Mouse (Mus musculus) gastrocnemius, postnatal 14 days (tissue): ENCODE measurements around the gene A930017K11Rik. TPM values are rescaled to one million over a fixed set of nuclear protein-coding genes. Genes with fewer than 3 reads are reported as not detected.

Experiments used
- DNase-seq: peaks from one replicate; pipeline ENCODE4 v3.0.0; 2021; ENCODE audit warnings: mixed read lengths
- intact Hi-C: fragments of 180-260 bp; cut with DNase I; formaldehyde crosslinking; loops from one replicate; pipeline ENCODE4 v1.15.1; 2025; ENCODE audit warnings: low total_unique reads
- long read RNA-seq, 2 experiments: library from polyadenylated mRNA; stranded (forward); transcript quantifications; one replicate each; pipeline ENCODE4 v2.0.0; 2021
- total RNA-seq, 2 experiments: library from RNA; stranded (reverse); gene quantifications; 2 replicates each; pipeline ENCODE4 v1.2.3; 2021

The A930017K11Rik gene
- total RNA-seq: not detected
- long read RNA-seq, experiment 1: 0 reads
- long read RNA-seq, experiment 2: 0 reads

DNA sequence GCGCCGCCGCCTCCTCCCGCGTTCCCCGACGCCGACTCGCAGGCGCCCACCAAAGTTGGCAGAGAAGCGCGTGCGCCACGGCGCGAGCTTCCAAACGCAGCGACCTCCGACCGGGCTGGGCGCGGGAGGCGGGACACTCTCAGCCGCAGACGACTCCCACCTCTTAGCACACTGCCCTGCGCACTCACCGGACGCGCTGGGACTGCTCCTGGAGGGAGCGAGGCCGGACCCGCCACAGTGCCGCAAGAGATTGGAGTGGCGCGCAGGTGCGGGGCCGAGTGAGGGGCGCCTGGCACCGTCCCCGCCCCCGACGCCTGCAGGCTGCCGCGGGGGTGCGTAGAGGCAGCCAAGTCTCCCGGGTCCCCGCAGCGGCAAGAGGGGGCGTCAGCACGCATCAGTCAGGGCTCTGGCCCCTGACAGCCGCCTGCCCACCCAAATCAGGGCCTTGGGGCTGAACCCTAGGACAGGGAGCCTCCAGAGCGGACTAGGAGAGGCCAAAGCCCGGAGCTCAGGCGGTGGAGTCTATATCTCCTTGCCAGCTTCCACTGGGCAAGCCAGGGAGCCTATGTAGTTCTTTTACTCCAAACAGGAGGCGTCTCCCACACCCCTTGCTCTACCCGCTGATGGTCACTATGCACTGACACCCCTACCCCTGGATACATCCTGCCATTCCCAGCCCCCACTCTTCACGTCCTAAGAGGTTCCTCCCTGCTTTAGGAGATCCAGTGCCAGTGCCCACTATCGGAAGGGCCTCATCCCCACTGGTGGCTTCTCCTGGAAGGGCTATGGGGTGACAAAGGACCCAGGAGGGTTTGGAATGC is at the start of gene A930017K11Rik:
TSS of gene A930017K11Rik (minus strand) at position 763 of the 821 bp plus-strand sequence.
- intact Hi-C loops: no loop called here
- DNase-seq: no peak

DNA sequence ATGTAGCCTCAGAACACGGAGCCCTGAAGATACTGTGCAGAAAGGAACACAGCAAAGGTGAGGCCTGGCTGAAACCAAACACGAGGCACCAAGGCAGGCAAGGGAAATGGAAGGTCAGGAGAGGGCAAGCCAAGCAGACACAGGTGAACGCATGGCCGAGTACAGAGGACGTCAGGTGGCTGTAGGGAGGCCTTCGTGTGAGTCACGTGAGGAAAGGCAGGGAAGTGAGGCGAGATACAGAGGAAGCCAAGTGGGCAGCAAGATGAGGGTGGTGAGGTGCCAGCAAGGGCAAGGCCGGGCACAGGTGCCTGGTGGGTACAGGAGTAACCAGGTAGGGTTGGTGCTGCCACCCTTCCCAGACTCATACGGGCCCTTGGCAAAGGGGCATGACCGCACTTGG is 46.1 kb upstream of the A930017K11Rik start:
- DNase-seq: no peak
- intact Hi-C loops: no loop called here

GRCm38 (mm10) chr17:25993489-25993888 is 41.1 kb upstream of the A930017K11Rik start:
- DNase-seq: no peak
- intact Hi-C loops: no loop called here

DNA sequence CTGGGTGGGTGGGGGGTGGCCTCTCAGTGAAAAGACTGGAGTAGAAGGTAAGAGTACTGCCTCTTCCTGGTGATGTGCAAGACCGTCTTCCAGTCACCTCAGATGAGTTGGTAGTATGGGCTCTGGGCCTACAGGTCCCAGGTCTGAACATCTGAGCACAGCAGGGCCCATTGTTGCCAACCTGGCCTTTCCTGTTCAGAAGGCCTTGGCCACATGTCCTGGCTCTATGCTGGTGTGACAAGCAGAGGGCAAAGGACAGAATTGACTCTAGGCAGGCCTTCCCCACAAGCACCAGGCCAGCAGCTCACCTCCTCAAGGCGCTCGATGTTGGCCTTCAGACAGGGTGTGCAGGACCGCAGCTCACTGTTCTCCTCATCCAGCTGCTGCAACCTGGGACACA is 39.9 kb upstream of the A930017K11Rik start:
- intact Hi-C loops: no loop called here
- no peak for DNase-seq

- intact Hi-C loops: no loop called here
These were observed 38.0 kb upstream of the A930017K11Rik start for GRCm38 (mm10) chr17:25990331-25990730.

DNA sequence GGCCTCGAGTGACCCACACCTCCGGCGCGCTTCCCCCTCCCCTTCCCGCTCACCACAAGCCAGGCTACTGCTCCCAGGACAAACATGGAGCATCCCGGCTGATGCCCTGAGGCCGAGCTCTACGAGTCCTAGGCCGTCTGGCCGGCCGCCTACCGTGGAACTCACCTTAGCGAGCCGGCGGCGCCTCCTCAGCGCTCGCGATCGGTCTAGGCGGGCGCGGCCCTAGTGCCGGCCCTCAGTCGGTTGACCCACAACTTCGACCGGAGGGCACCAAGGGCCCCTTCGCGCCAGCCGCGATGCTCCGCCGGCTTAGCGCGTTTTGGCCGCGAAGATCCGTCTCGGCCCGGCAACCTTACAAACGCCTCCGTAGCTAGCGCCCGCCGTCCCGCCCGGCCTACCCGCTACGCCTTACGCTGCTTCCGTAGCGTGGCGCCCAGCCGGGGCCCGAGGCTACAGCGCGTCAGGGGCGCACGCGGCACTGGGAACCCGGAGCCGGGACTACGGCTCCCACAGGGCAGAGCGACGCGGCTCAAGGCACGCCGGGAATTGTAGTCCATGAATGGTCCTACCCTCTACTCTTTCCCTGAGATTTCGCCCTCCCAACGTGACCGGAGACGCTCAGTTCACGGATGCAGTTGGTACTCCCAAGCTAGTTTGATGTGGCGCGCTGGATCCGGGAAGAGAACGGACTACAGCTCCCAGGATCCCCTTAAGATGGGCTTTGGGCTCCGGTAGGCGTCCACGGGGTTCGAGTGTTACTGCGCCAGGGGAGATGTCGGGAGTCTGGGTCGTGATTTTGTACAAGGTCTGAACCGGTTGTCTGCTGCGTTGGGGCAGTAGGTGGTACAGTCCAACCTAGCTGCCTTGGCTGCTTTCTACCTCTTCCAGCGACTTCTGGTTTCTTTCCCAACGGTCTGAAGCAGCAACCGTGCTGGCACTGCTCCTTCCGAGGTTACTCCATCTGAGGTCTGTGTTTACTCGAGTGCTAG is 33.2 kb upstream of the A930017K11Rik start, which contains the start of gene Capn15:
TSS of gene Capn15 (minus strand) at position 491 of the 989 bp plus-strand sequence.
- DNase-seq: peak; percentile 94
- intact Hi-C loops: no loop called here

More at GRCm38 (mm10) chr17:25990331-25990730, 38.0 kb upstream of the A930017K11Rik start:
- no peak for DNase-seq

DNA sequence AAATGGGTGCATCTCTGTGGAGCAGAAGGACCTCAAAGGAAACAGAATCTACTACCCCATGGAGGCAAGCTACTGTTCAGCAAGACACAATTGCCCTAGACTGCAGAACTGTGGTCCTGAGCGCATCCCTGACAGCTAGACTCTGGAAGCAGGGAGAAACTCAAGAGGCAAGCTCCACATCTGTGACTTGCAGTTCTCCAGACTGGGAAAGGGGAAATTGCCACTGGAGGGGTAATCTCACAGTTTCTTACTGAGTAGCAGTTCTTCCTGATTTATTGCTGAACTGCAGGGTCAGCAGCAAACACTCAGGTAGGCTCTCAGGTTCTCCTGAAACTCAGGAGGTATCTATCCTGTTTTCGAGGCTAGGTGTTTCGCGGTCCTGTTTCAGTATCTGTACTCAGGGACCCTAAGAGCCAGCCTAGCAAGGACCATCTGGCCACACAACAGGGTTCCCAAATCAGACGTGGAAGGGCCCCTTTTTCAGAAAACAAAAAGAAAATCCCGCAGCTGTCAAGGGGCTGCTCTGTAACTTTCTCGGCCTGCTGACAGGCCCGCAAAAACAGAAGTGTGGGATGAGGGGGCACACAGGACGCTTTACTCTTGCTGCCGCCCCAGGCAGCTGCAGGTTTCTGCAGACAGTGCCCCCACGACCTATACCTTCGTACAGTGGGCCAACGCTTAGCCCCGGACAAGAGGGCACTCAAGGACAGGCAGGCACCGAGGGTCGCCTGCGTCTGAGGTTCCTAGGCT is 32.4 kb upstream of the A930017K11Rik start:
- intact Hi-C loops: no loop called here
- no peak for DNase-seq

DNA sequence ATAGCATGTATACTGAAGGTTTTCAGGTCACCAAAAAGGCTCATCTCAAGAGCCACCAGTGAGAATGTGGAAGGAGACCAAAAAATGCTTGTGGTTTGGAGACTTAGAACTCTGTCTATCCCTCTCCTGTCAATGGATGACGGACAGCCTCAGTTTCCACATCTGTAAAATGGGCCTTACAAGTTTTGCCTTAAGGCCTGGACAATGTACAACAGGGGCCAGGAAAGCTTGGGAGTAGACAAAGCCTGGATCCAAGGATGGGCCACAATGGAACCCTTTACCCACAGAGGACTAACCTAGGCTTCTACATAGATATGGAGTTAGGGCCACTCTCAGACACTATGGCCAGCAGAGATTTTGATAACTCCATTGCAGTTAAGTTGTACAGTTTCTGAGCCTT is 31.7 kb upstream of the A930017K11Rik start:
- intact Hi-C loops: no loop called here
- DNase-seq: no peak

GRCm38 (mm10) chr17:25982913-25983312 is 30.5 kb upstream of the A930017K11Rik start:
- intact Hi-C loops: no loop called here

GRCm38 (mm10) chr17:25980854-25981253 is 28.5 kb upstream of the A930017K11Rik start:
- intact Hi-C loops: no loop called here
- peak; percentile 56 for DNase-seq

More at GRCm38 (mm10) chr17:25982913-25983312, 30.5 kb upstream of the A930017K11Rik start:
- no peak for DNase-seq

DNA sequence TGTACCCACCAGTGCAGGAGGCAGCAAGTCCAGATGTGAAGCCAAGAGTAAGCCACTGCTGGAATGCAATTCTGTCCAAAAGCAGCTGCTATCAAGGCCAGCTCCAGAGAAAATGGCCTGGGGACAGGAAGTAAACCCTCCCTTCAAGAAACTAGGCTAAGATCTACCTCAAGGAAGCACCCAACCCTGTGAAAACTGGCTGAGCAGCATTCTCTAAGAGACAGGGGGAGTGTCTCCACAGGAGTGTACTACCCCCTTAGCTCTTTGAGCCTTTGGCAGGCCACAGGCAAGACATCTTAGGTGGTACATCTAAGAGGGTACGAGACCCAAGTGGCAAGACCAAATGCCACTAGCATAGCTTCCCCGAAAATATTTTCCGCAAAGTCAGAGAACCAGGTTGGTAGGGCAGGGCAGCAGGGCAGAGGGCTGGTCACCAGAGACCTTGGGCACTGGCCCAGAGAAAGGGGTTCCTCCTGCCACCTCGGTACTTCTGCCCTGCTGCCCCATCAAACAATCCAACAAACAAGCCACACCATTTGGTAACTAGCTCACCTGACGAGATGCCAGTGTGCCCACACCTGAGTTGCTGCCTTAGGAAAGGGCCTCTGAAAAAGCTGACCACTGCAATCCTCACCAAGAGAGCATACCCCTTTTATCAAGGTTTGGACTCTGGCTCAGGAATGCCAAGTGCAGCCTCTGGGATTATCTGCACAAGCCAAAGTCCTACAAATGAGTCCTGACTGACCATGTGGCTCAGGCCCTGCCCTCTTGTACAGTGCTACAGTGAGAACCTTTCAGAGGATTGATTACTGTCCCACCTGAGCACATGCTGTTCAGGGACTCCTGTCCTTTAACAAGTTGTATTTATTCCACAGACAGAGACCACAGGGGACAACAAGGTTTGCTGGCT is 27.7 kb upstream of the A930017K11Rik start:
- intact Hi-C loops: loop anchor here (5.0 kb wide), 1 partner anchor 38 kb away; the partner anchor contains the start of genes Nhlrc4 and Pigq
- DNase-seq: no peak

DNA sequence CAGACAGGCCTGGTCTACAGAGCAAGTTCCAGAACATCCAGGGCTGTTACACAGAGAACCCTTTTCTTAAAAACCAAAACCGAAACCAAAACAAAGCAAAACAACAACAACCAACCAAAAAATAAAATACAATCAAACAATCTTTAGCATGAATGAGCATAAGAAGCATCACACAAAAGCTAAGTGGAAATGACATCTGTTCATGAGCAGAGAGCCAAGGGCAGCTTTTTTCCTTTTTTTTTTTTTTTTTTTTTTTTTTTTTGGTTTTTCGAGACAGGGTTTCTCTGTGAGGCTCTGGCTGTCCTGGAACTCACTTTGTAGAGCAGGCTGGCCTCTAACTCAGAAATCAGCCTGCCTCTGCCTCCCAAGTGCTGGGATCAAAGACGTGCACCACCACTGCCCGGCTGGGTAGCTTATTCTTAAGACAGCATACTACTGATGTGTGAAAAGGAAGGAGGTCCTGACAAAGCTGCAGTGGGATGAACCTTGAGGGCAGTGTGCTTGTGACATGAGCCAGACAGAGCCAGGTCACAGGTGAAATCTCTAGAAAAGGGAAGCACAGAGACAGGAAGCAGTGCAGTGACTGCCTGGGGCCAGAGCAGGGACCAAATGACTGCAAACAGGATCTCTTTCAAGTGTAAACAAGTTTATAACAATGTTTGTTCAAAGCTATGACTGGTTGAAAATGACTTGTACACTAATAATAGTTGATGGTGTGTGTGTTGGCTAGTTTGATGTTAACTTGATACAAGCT is 18.8 kb upstream of the A930017K11Rik start:
- intact Hi-C loops: no loop called here
- no peak for DNase-seq

- intact Hi-C loops: no loop called here
- DNase-seq: no peak
These were observed 18.1 kb upstream of the A930017K11Rik start for GRCm38 (mm10) chr17:25970448-25970847.

- intact Hi-C loops: no loop called here
- no peak for DNase-seq
These were observed 15.8 kb upstream of the A930017K11Rik start for GRCm38 (mm10) chr17:25968176-25968575.

DNA sequence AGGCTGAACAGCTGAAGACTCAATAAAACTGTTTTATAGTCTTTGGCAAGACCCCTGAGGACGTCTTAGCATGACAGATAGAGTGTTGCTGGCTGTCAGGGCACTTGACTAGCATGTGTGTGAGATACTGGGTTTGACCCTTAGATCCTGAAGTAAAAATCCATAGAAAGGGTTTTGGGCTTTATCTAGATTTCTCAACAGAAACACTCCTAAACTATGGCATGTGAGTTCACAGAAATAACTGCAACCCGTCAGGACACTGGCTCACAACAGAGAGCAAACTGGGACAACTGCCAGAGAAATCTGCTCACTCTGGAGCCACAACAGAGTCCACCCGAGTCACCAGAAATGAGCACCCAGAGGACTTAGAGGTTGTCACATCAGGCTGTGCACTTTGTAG is 15.3 kb upstream of the A930017K11Rik start:
- DNase-seq: no peak
- intact Hi-C loops: no loop called here

DNA sequence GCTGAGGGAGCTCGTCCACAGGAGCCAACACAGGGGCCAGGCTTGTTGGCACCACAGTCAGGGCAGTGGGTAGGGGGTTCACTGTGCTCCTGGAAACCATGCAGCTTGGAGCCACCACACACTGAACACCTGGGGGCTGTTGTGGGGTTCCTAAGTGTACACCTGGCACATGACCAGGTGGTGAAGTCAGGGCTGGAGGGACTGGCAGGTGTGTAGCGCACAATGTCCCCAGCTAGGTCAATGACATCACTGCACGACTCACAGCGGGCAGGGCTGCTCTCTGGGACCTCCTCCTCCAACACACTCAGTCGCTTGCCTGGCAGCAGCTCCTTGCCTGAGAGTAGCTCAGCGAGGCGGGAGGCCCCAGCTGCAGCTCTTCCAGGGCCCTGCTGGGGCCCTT is 11.9 kb upstream of the A930017K11Rik start:
- no peak for DNase-seq
- intact Hi-C loops: no loop called here

- no peak for DNase-seq
- intact Hi-C loops: no loop called here
These were observed 10.1 kb upstream of the A930017K11Rik start for GRCm38 (mm10) chr17:25962413-25962905.
